Mouse (Mus musculus) monocyte, adult 59 days (primary cell): ENCODE data around the gene Stard5. TPM values are rescaled to one million over a fixed set of nuclear protein-coding genes. Genes with fewer than 3 reads are reported as not detected.

Experiments
- total RNA-seq, 2 experiments: library from RNA; stranded (reverse); gene quantifications; one replicate each; pipeline ENCODE4 v1.2.4; 2023

Stard5 gene
- 100 to 1,000 TPM; 109 to 125 TPM for total RNA-seq

GRCm38 (mm10) chr7:83631828-83632681 lies at the start of gene Stard5:
Gene Stard5, plus strand, starts transcription at chr7:83631959.

GRCm38 (mm10) chr7:83584639-83585471 lies 46.9 kb upstream of the Stard5 start, which contains the start of gene Tmc3:
Gene Tmc3, plus strand, starts transcription at chr7:83584927.

Other genes with a start within 250 kb of the Stard5 start
- gene Tmc3, start 47.0 kb upstream of the Stard5 start, total RNA-seq = under 1 TPM; 0.26 to 0.33 TPM
- gene Il16, start 113.8 kb downstream of the Stard5 start, total RNA-seq = 100 to 1,000 TPM; 193 to 209 TPM
- gene Cfap161, start 162.9 kb downstream of the Stard5 start, total RNA-seq = under 1 TPM in 1 of 2 experiments, not detected in 1; 0.76 TPM